In the genomic region with DNA sequence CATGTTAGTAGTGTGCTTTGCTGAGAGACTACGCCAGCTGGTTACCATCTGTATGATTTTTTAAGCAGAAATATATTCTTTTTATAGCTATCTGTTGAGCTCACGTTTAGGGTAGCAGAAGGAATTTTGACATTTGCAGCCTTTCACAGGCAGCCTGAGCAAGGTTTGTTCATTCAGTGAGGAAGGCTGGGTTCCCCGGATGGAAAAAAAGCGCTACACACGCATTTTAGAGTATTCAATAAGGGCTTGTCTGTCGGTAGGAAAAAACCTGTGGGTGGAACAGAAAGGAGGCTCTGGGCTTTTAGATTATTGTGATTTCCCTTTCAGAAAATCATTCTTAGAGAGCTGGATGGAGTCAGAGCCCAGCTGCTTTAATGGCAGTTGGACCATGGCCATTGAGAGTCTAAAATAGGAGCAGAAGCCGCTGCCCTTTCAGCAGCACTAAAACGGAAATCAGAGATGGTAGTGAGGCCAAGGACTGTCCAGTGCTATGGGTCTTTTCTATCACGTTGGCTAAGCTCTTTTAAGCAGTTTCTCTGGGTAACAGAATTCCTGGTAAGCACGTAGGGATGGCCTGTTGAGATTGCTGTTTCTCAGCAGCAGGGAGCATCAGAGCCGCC, we compare ENCODE assay signal across 8 mouse cellular contexts. TPM values are rescaled to one million over a fixed set of nuclear protein-coding genes. Genes with fewer than 3 reads are reported as not detected.
DNase-seq lines count a peak whose midpoint lies in the region; ATAC-seq and TF ChIP-seq lines count a peak whose summit lies in the region.

No protein-coding gene starts in this region.

- H3K9me3 ChIP-seq in lung, postnatal 0 days (ENCODE audit: low read length) = no peaks in the 10 kb centered on the region
- H3K9me3 ChIP-seq in stomach, embryonic 14.5 days (ENCODE audit: control insufficient read depth, low read depth, low read length) = no peaks in the 10 kb centered on the region

- no peak overlapping the region for H3K4me2 ChIP-seq in lung, postnatal 0 days (replicated peaks; ENCODE audit: low read depth, low read length)
- no peak overlapping the region for H3K4me2 ChIP-seq in stomach, embryonic 14.5 days (replicated peaks; ENCODE audit: low read depth, low read length)

- 63% methylated on average over 11 of the region's 11 CpGs for WGBS in lung, postnatal 0 days
- 56% methylated on average over 11 of the region's 11 CpGs for WGBS in stomach, embryonic 14.5 days

- no peak for TF ChIP-seq EP300 in lung, postnatal 0 days (IDR thresholded peaks at IDR 0.05)

- peaks cover under 1% of the 10 kb centered on the region for H3K36me3 ChIP-seq in lung, postnatal 0 days (ENCODE audit: insufficient read depth, low read length)
- peaks cover 13% of the 10 kb centered on the region for H3K36me3 ChIP-seq in stomach, embryonic 14.5 days (ENCODE audit: control insufficient read depth, insufficient read depth, low read length)

- no peak overlapping the region for H3K9ac ChIP-seq in lung, postnatal 0 days (replicated peaks; ENCODE audit: low read depth)
- H3K9ac ChIP-seq in stomach, embryonic 14.5 days (replicated peaks; ENCODE audit: low read depth, low read length) = no peak overlapping the region

- peak overlapping the region; percentile 29; the same call in 1 of the 2 replicates for H3K27ac ChIP-seq in lung, postnatal 0 days (ENCODE audit: low read length)
- peak overlapping the region; percentile 27; the same call in 1 of the 2 replicates for H3K27ac ChIP-seq in stomach, embryonic 14.5 days (ENCODE audit: low read length)

- TF ChIP-seq CTCF in lung, postnatal 0 days (IDR thresholded peaks at IDR 0.05) = no peak

- H3K4me1 ChIP-seq in lung, postnatal 0 days (ENCODE audit: insufficient read depth, low read depth, low read length) = no peaks in the 10 kb centered on the region
- H3K4me1 ChIP-seq in stomach, embryonic 14.5 days (ENCODE audit: control insufficient read depth, insufficient read depth, low read length) = peaks cover 7% of the 10 kb centered on the region; the same call in 1 of the 2 replicates

- no peaks in the 10 kb centered on the region for H3K27me3 ChIP-seq in lung, postnatal 0 days (replicated peaks; ENCODE audit: insufficient read depth, low read length)
- no peaks in the 10 kb centered on the region for H3K27me3 ChIP-seq in stomach, embryonic 14.5 days (ENCODE audit: control insufficient read depth, insufficient read depth, low read length)

- DNase-seq in adrenal gland, postnatal 36 days = peak; percentile 9 to 16
- DNase-seq in adrenal gland, postnatal 4 days (ENCODE audit: low spot score in 2 of 2) = no peak
- DNase-seq in lung, postnatal 0 days (ENCODE audit: low spot score) = peak; percentile 51
- no peak for DNase-seq in lung, postnatal 25 days (ENCODE audit: low spot score)
- DNase-seq in layer of hippocampus, postnatal 36 days = peak; percentile 53 to 55
- DNase-seq in liver = no peak
- DNase-seq in thymus, postnatal 14 days = no peak

- H3K4me3 ChIP-seq in lung, postnatal 0 days (ENCODE audit: low read depth, low read length) = no peak overlapping the region
- no peak overlapping the region for H3K4me3 ChIP-seq in stomach, embryonic 14.5 days (ENCODE audit: low read depth, low read length)

- ATAC-seq in lung, postnatal 0 days = no peak; the same call in 1 of the 2 replicates
- no peak for ATAC-seq in stomach, embryonic 14.5 days (ENCODE audit: insufficient number of reproducible peaks, insufficient read depth, low FRiP score, low read depth)

RNA-seq across cellular contexts. Expression of a gene that starts 10.5 kb away (rescaled TPM):
- under 1 TPM; 0.26 to 0.43 TPM for total RNA-seq in adrenal gland, postnatal 36 days (2021)
- 1 to 10 TPM in 1 of 2 experiments, under 1 TPM in 1; 0.76 to 1.6 TPM for total RNA-seq in adrenal gland, postnatal 4 days (2021)
- polyA plus RNA-seq in lung, postnatal 0 days (2015; fragmentation: Nextera tagmentation; extraction: Ambion mirVana) = 6.5 and 8.4 TPM in 2 replicates
- total RNA-seq in layer of hippocampus, postnatal 36 days (2021) = 1 to 10 TPM; 8.7 to 9.3 TPM
- 0.60 and 0.64 TPM in 2 replicates for polyA plus RNA-seq in stomach, embryonic 14.5 days (2014; fragmentation: Nextera tagmentation; extraction: Ambion mirVana)

RNA-seq across cellular contexts. Expression of a gene that starts 38.3 kb away (rescaled TPM):
- total RNA-seq in adrenal gland, postnatal 36 days (2021) = 10 to 100 TPM; 24.2 to 25.9 TPM
- total RNA-seq in adrenal gland, postnatal 4 days (2021) = 10 to 100 TPM; 27.2 to 30.9 TPM
- 9.4 and 11.0 TPM in 2 replicates for polyA plus RNA-seq in lung, postnatal 0 days (2015; fragmentation: Nextera tagmentation; extraction: Ambion mirVana)
- total RNA-seq in layer of hippocampus, postnatal 36 days (2021) = 10 to 100 TPM; 41.7 to 45.7 TPM
- 23.9 and 24.4 TPM in 2 replicates for polyA plus RNA-seq in stomach, embryonic 14.5 days (2014; fragmentation: Nextera tagmentation; extraction: Ambion mirVana)

Comparison
In these comparisons a context has a peak if more than half of its experiments do, and no peak if none do; other contexts are left out.
1. DNase-seq: peak in adrenal gland, postnatal 36 days (2 of 2), lung, postnatal 0 days (single experiment) and layer of hippocampus, postnatal 36 days (2 of 2); none in adrenal gland, postnatal 4 days (0 of 2), lung, postnatal 25 days (single experiment), liver (single experiment) and thymus, postnatal 14 days (single experiment).